Comparison of ENCODE assay signal across 9 mouse cellular contexts in the genomic region with DNA sequence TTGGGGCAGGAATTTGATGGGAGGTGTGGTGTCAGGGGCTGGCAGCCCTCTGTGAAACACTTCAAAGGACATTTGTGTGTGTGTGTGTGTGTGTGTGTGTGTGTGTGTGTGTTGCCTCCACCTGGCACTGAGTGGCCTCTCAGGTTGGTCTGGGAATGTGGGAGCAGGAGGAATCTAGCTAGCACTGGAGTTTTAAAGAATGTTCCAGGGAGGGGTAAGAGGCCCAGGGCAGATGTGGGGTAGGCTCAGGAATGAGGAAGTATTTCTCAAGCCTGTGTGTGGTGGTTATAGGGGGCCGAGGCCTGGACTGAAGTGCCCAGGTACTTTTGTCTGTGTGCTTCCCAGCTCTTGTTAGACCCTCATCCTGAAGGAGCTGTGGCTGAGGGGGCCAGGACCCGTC. TPM values are rescaled to one million over a fixed set of nuclear protein-coding genes. Genes with fewer than 3 reads are reported as not detected.
DNase-seq lines count a peak whose midpoint lies in the region; ATAC-seq lines count a peak whose summit lies in the region.
"Had no signal": no experiment of that assay in that cellular context is flagged by ENCODE, and none has a peak within 500 bp of the region (broad histone marks: within the 10 kb centered on the region; RNA-seq: fewer than 3 reads in every experiment).

A gene (plus strand): TSS at position 269 of the 400 bp plus-strand sequence.

- 31% methylated on average over 2 of the region's 2 CpGs for WGBS in heart, embryonic 13.5 days
- 45% methylated on average over 2 of the region's 2 CpGs for WGBS in embryonic facial prominence, embryonic 10.5 days
- 39% methylated on average over 2 of the region's 2 CpGs for WGBS in kidney, embryonic 16.5 days
- WGBS in midbrain, embryonic 13.5 days, result 50% methylated on average over 2 of the region's 2 CpGs

- H3K4me2 ChIP-seq in heart, embryonic 13.5 days, result peak within 1 kb of the TSS; percentile 32
- H3K4me2 ChIP-seq in kidney, embryonic 16.5 days (replicated peaks; ENCODE audit: low read depth, low read length), result peak within 1 kb of the TSS; percentile 48
- no peak within 1 kb of the TSS for H3K4me2 ChIP-seq in midbrain, embryonic 13.5 days (replicated peaks)

- ATAC-seq in heart, embryonic 13.5 days (ENCODE audit: extremely low read depth, insufficient number of reproducible peaks, low FRiP score, low TSS enrichment), result no peak
- ATAC-seq in kidney, embryonic 16.5 days (ENCODE audit: low FRiP score, low TSS enrichment), result peak; percentile 72
- ATAC-seq in midbrain, embryonic 13.5 days, result no peak

- H3K36me3 ChIP-seq in heart, embryonic 13.5 days, result no peaks in the 10 kb centered on the region
- no peaks in the 10 kb centered on the region for H3K36me3 ChIP-seq in embryonic facial prominence, embryonic 10.5 days (replicated peaks)
- H3K36me3 ChIP-seq in kidney, embryonic 16.5 days (ENCODE audit: insufficient read depth, low read length), result no peaks in the 10 kb centered on the region
- no peaks in the 10 kb centered on the region for H3K36me3 ChIP-seq in midbrain, embryonic 13.5 days

- peak within 1 kb of the TSS; percentile 53 for H3K27ac ChIP-seq in heart, embryonic 13.5 days (replicated peaks)
- H3K27ac ChIP-seq in embryonic facial prominence, embryonic 10.5 days (replicated peaks), result peak within 1 kb of the TSS; percentile 72
- peak within 1 kb of the TSS; percentile 88 for H3K27ac ChIP-seq in kidney, embryonic 16.5 days (ENCODE audit: low read length)
- no peak within 1 kb of the TSS for H3K27ac ChIP-seq in midbrain, embryonic 13.5 days

- no peaks in the 10 kb centered on the region for H3K9me3 ChIP-seq in heart, embryonic 13.5 days
- no peaks in the 10 kb centered on the region for H3K9me3 ChIP-seq in embryonic facial prominence, embryonic 10.5 days
- no peaks in the 10 kb centered on the region for H3K9me3 ChIP-seq in kidney, embryonic 16.5 days (ENCODE audit: low read length)
- H3K9me3 ChIP-seq in midbrain, embryonic 13.5 days, result no peaks in the 10 kb centered on the region

- H3K4me1 ChIP-seq in heart, embryonic 13.5 days, result peaks cover 12% of the 10 kb centered on the region
- peaks cover 50% of the 10 kb centered on the region for H3K4me1 ChIP-seq in embryonic facial prominence, embryonic 10.5 days
- H3K4me1 ChIP-seq in kidney, embryonic 16.5 days (ENCODE audit: insufficient read depth, low read length), result peaks cover 19% of the 10 kb centered on the region
- H3K4me1 ChIP-seq in midbrain, embryonic 13.5 days (replicated peaks), result no peaks in the 10 kb centered on the region

- peak within 1 kb of the TSS; percentile 30; the same call in 1 of the 2 replicates for H3K4me3 ChIP-seq in heart, embryonic 13.5 days
- no peak within 1 kb of the TSS for H3K4me3 ChIP-seq in embryonic facial prominence, embryonic 10.5 days
- peak within 1 kb of the TSS; percentile 37 for H3K4me3 ChIP-seq in kidney, embryonic 16.5 days (ENCODE audit: low read length)
- no peak within 1 kb of the TSS for H3K4me3 ChIP-seq in midbrain, embryonic 13.5 days (replicated peaks)

- peaks cover 43% of the 10 kb centered on the region for H3K27me3 ChIP-seq in heart, embryonic 13.5 days (replicated peaks)
- H3K27me3 ChIP-seq in embryonic facial prominence, embryonic 10.5 days (replicated peaks; ENCODE audit: low read depth, poor library complexity, severe bottlenecking), result peaks cover 36% of the 10 kb centered on the region
- peaks cover 20% of the 10 kb centered on the region for H3K27me3 ChIP-seq in kidney, embryonic 16.5 days (ENCODE audit: insufficient read depth, low read length)
- peaks cover 22% of the 10 kb centered on the region for H3K27me3 ChIP-seq in midbrain, embryonic 13.5 days

- H3K9ac ChIP-seq in heart, embryonic 13.5 days, result peak within 1 kb of the TSS; percentile 56; the same call in 1 of the 2 replicates
- peak within 1 kb of the TSS; percentile 49 for H3K9ac ChIP-seq in kidney, embryonic 16.5 days (replicated peaks; ENCODE audit: low read length)
- no peak within 1 kb of the TSS for H3K9ac ChIP-seq in midbrain, embryonic 13.5 days (replicated peaks)

- no peak for DNase-seq in heart, adult 9 months (ENCODE audit: low spot score in 2 of 2)
- peak; percentile 28 for DNase-seq in embryonic facial prominence, embryonic 10.5 days (ENCODE audit: low spot score)
- DNase-seq in lung, postnatal 14 days, result peak; percentile 67
- DNase-seq in gastrocnemius, adult 18-20 months (ENCODE audit: low spot score), result no peak
- DNase-seq in right cerebral cortex, adult 2 months (ENCODE audit: low spot score in 2 of 2), result no peak
- DNase-seq: adrenal gland, postnatal 10 days had no signal

RNA-seq across cellular contexts. Expression of the gene that starts here (rescaled TPM):
- polyA plus RNA-seq in heart, embryonic 13.5 days (2015; fragmentation: Nextera tagmentation; extraction: Ambion mirVana), result 20.6 and 26.7 TPM in 2 replicates
- polyA plus RNA-seq in embryonic facial prominence, embryonic 10.5 days (2016; fragmentation: Nextera tagmentation; extraction: Ambion mirVana), result 16.2 and 17.4 TPM in 2 replicates
- 94.8 and 99.9 TPM in 2 replicates for polyA plus RNA-seq in kidney, embryonic 16.5 days (2015; fragmentation: Nextera tagmentation; extraction: Ambion mirVana)
- total RNA-seq in gastrocnemius, adult 18-20 months (2021), result under 1 TPM in 1 of 2 experiments, not detected in 1; 0.14 TPM
- 0.05 and 0.32 TPM in 2 replicates for polyA plus RNA-seq in midbrain, embryonic 13.5 days (2015; fragmentation: Nextera tagmentation; extraction: Ambion mirVana)

Comparison
In these comparisons a context has a peak if more than half of its experiments do, and no peak if none do; other contexts are left out.
1. RNA of the gene that starts here (polyA plus RNA-seq): 94.8 to 99.9 TPM in kidney, embryonic 16.5 days, 20.6 to 26.7 TPM in heart, embryonic 13.5 days and 16.2 to 17.4 TPM in embryonic facial prominence, embryonic 10.5 days; 0.05 to 0.32 TPM in midbrain, embryonic 13.5 days; every median in the first group is over 10 times any median in the second.
2. H3K4me3 ChIP-seq: peak in heart, embryonic 13.5 days (single experiment) and kidney, embryonic 16.5 days (single experiment); none in embryonic facial prominence, embryonic 10.5 days (single experiment) and midbrain, embryonic 13.5 days (single experiment).
3. DNase-seq: peak in embryonic facial prominence, embryonic 10.5 days (single experiment) and lung, postnatal 14 days (single experiment); none in heart, adult 9 months (0 of 2), gastrocnemius, adult 18-20 months (single experiment) and right cerebral cortex, adult 2 months (0 of 2).